Mouse (Mus musculus): ENCODE measurements at regions not wholly inside any gene's neighbourhood (a gene's known extent, or its start where the extent isn't known, plus 50 kb on each side); places are given as distances from the start of the nearest gene placed in this dataset.

DNA sequence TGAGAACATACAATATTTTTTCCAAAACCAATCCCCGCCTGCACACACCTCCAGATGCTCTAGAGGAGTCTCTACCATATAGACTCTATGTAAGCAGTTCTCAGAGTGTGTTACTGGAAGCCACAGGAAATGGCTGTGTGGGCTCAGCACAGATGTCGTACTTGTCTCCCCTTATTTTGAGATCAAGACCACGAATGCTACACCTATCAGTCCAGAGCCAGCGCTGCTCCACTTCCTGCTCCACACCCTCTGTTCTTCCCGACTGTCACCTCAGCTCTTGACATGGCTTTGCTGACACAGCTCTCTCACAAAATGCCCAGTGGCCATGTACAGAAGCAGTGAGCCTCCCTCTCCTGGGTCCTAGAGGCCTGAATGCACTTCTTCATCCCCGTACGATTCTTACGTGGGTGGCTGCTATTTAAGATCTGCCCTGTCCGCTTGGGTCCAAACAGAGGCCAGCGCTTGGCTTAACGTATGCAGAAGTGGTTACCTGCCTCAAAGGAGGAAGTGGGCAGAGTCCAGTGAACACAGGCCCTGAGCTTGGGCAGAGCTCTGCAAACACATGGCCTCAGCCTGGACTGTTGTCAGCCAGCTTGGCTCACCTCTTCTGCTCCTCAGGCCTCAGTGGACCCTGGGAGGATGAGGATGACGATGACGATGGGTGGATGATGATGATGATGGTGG, 80.5 kb upstream of the Msx2 start:
- DNase-seq, result no peak

DNA sequence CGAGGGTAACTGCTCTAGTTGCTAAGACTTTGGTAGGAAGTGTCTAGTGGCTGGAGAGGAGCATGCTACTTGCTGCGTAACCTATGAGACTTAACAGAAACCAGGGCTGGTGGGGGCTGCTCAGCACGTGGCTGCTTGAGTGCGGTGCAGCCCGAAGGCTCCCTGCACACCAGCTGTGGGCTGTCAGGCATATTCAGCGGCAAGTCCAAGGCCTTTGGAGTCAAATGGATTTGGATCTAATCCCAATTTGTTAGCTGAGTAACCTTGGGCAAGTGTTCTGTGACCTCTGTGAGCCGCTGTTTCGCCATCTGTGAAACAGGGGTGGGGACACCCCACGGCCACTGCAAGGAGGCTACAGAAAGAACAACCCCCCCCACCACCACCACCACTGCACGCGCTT, 75.5 kb upstream of the Msx2 start:
- DNase-seq, result no peak

- DNase-seq, result no peak
Measured at GRCm38 (mm10) chr13:53543291-53543690, 70.4 kb upstream of the Msx2 start.

DNA sequence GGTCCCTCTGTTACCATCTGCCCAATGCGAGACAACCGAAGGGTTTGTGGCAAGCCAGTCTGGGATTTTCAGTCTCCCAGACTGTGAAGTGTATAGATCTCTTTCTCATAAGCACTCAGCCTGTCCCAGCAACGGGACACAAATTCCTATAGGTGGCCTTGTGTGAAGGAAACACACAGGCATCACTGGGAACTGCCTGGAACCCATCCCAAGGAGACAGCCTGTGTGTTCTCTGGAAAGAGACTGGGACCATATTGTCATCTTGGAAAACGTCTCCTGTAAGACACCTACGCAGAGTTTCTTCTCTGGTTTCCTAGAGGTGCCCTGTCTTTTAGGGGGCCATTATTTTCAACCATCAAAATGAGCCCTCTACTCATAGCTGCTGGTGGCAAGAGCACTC, 66.9 kb upstream of the Msx2 start:
- no peak for DNase-seq

DNA sequence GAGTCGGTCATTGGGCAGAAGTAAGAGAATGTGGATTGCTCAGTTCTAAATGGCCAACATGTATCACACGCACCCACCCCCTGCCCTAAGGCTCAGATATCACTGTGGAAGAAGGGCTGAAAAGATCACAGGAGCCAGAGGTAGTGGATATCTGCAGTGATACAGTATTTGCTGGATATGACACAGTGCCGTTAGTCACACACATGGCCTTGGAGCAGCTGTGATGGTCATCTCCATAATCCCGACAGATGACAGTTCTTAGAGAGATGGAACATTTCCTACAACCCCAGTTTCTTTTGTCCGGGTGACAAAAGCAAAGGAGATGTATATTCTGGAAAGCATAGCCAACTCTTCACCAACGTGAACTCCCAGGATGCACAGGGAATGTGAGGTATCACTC, 65.1 kb upstream of the Msx2 start:
- DNase-seq, result no peak

GRCm38 (mm10) chr13:53535781-53536425, 63.0 kb upstream of the Msx2 start:
- DNase-seq, result no peak

- DNase-seq, result no peak
Measured at GRCm38 (mm10) chr13:53533738-53534137, 60.9 kb upstream of the Msx2 start.

GRCm38 (mm10) chr13:53526880-53527279, 54.0 kb upstream of the Msx2 start:
- DNase-seq, result no peak

- DNase-seq, result no peak
Measured at GRCm38 (mm10) chr13:53522807-53523206, 49.9 kb upstream of the Msx2 start.
